Mouse (Mus musculus) 3T3-L1 (cell line): ENCODE results near the gene 4930524J08Rik.

Experiments used
- DNase-seq: peaks from one replicate; pipeline ENCODE4 v3.0.0-alpha.2; 2015; ENCODE audit warnings: low read depth, low spot score

4930524J08Rik gene

GRCm38 (mm10) chr5:99978699-99979442 lies at the start of gene 4930524J08Rik, which contains the start of gene Hnrnpd:
Gene 4930524J08Rik (plus strand): TSS chr5:99979061.
Gene Hnrnpd (minus strand): TSS chr5:99978938.
- DNase-seq: peak; percentile 95

GRCm38 (mm10) chr5:99931910-99932309 lies 47.0 kb upstream of the 4930524J08Rik start:
- no peak for DNase-seq

GRCm38 (mm10) chr5:99939440-99939839 lies 39.4 kb upstream of the 4930524J08Rik start:
- no peak for DNase-seq

DNA sequence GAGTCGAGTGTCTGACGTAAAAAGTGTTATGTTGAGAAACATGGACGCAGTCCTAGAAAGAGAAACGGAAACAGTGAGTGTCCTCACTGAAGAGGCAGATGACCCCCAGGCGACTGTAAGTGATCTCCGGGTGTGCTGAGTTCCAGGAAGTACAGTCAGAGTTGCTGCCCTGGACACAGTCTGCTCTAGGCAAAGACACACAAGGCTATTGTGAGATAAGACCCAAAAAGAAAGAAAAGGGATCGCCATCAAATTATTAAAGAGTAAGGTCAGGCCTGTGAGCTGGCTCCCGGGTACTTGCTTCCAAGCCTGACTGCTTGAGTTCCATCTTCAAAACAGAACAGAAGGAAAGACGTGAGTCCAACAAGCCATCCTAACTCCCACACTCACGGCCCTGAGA lies 37.6 kb upstream of the 4930524J08Rik start:
- no peak for DNase-seq

- no peak for DNase-seq
These were observed 36.9 kb upstream of the 4930524J08Rik start for GRCm38 (mm10) chr5:99941776-99942502.

- DNase-seq: no peak
These were observed 26.3 kb upstream of the 4930524J08Rik start for GRCm38 (mm10) chr5:99952513-99952912.

GRCm38 (mm10) chr5:99953883-99954282 lies 25.0 kb upstream of the 4930524J08Rik start:
- no peak for DNase-seq

DNA sequence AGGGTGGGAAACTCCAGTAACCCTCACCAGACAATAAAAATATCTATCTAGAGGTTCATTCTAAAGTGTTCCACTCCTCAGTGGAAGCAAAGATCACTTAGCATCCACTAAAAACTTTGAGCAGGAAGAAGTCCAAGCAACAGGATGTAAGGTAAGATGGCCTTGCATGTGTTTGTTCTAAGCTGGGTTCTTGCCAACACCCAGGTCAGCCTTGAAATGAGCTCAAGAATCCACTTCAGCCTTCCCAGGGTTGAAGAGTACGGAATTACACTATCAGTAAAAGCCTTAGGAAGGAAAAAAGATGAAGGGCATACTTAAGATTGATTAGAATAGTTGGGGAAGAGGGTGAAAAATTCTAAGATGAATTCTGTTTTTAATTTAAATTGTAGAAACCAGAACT lies 20.2 kb upstream of the 4930524J08Rik start:
- DNase-seq: no peak

DNA sequence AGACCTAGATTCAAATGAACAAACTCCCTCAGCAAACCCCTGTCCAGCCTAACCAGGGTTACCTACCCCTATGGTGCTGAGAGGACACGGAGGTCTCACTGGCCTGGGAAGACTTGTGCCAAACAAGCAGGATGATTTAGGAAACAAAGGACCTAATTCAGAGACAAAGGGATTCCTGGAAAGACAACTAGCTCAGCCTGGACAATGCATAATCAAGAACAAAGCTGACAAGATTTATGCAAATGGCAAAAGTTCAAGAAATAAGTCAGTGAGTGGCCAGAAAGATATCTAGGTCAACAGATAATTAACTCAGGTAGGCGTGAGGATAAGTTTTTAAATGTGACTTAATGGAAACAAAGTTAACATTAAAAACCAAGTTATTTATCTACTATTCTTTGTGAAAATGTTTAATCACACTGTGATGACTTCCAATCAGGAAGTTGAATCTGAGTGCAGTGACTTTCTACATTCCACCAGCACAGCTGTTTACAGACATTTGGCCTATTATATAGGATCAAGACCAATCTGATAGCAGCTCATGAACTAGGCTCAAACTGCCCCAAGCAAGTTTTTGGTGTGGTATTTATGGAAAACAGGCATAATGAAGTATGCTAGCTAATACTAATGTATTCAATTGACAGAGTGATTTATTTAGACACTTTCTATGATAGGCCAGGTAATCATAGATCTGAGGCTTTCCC lies 19.5 kb upstream of the 4930524J08Rik start:
- DNase-seq: peak; percentile 17

GRCm38 (mm10) chr5:99959960-99960359 lies 18.9 kb upstream of the 4930524J08Rik start:
- DNase-seq: no peak

DNA sequence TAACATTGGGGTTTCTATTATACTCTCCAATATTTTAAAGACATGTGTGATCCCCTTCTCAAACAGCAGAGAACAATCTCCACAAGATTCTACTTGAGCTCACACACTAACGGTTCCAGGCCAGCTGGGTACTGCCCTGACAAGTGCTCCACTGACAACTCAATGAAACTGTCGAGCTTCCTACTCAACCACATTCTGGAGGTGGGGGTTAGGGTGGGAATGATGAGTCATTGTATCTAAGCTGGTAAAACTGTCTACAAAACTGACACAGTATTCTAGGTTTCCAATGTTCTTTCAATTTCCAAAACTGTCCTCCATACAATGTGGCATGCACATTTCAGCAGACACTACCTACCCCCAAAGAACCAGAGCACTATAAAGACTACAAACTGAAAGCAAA lies 4.9 kb upstream of the 4930524J08Rik start:
- DNase-seq: peak; percentile 74

- no peak for DNase-seq
These were observed 3.8 kb upstream of the 4930524J08Rik start for GRCm38 (mm10) chr5:99975061-99975460.

GRCm38 (mm10) chr5:99975776-99976175 lies 3.1 kb upstream of the 4930524J08Rik start:
- no peak for DNase-seq

GRCm38 (mm10) chr5:99976334-99976955 lies 2.4 kb upstream of the 4930524J08Rik start:
- DNase-seq: peak; percentile 57

GRCm38 (mm10) chr5:99977516-99978301 lies 1.2 kb upstream of the 4930524J08Rik start:
- DNase-seq: peak; percentile 86

DNA sequence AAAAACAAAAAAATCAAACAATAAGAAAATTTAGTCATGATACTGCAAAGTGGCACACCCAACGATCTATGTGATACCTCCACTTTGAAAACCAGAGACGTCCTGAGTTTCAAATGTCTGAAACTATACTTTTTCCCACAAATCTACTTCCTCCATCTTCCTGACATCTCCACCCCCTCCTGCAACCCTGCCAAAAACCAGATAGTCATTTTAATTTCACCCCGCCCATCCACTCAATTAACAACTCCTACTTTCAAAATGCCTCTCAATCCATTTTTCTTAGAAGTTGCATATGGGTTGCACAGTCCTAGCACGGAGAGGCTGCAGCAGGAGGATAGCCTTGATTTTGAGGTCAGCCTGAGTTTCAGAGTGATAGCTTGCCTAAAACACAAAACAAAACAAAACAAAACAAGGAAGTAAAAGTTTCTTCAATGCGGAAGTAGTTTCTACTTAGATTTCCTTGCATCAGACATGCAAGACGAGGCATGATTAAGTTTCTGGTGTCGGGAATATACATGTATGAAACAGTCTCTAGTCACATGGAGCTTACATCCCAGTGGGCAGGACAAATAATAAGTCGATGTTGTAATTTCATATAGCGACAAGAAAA lies 4.7 kb downstream of the 4930524J08Rik start:
- no peak for DNase-seq

- no peak for DNase-seq
These were observed 15.3 kb downstream of the 4930524J08Rik start for GRCm38 (mm10) chr5:99994166-99994565.

GRCm38 (mm10) chr5:99994680-99995079 lies 15.8 kb downstream of the 4930524J08Rik start:
- DNase-seq: no peak

- no peak for DNase-seq
These were observed 21.2 kb downstream of the 4930524J08Rik start for GRCm38 (mm10) chr5:100000048-100000447.

DNA sequence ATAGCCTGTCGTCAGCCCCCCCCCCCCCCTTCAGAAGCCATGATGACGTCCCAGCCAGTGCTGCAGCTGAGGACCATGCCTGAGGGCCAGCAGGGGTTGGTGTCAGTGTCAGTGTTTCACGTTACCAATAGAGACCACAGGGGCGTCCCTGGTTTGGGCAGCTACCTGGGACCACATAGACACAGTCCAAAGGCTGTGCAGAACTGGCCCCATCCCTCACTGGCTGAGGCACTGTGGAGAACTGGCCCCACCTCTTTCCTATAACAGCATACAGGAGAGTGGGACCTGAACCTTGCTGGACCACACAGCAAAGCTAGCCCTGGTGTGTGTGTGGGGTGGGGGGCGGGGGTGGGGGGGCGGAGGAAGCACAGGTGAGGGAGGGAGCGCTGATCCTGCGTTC lies 21.6 kb downstream of the 4930524J08Rik start:
- DNase-seq: no peak

DNA sequence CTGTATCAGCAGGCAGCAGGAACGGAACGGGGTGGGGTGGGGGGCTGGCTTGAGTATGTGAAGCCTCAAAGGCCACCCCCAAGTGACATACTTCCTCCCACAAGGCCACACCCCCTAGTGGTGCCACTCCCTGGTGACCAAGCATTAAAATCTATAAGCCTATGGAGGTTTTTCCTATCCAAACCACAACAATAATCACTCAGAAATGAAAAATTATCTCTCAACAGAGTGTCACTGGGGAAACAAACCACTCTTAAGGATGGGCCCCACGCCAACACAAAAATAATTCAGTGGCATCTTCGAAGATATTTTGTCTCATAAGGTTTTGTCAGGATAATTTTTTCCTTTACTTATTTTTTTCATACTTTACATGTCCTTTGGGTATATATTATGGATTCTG lies 25.0 kb downstream of the 4930524J08Rik start:
- DNase-seq: no peak
